Mouse (Mus musculus) stomach, postnatal 0 days (tissue): ENCODE data around the gene Taf3. TPM values are rescaled to one million over a fixed set of nuclear protein-coding genes. Genes with fewer than 3 reads are reported as not detected.

Experiments used
- ATAC-seq: fragments of 200-750 bp; cut with Nextera tagmentation; 2 replicates; pipeline ENCODE4 v1.8.0; 2017; ENCODE audit not compliant: low FRiP score, low TSS enrichment
- DNase-seq: peaks from one replicate; pipeline ENCODE4 v3.0.0-alpha.2; 2016; ENCODE audit warnings: low spot score
- H3K27ac ChIP-seq: fragments of 300-500 bp; sonication (generic); replicated peaks from 2 replicates; pipeline ENCODE4 v1.5.1; 2014; ENCODE audit warnings: mild to moderate bottlenecking, control low read depth
- H3K27me3 ChIP-seq: fragments of 300-500 bp; sonication (generic); 2 replicates; pipeline ENCODE4 v1.6.1; 2014; ENCODE audit warnings: low read length; ENCODE audit not compliant: control insufficient read depth, insufficient read depth
- H3K36me3 ChIP-seq: fragments of 300-500 bp; sonication (generic); 2 replicates; pipeline ENCODE4 v1.6.1; 2014; ENCODE audit warnings: low read length, mixed read lengths; ENCODE audit not compliant: control insufficient read depth, insufficient read depth
- H3K4me1 ChIP-seq: fragments of 300-500 bp; sonication (generic); replicated peaks from 2 replicates; pipeline ENCODE4 v1.6.1; 2014; ENCODE audit warnings: antibody characterized with exemption; ENCODE audit not compliant: control insufficient read depth, insufficient read depth
- H3K4me2 ChIP-seq: fragments of 300-500 bp; sonication (generic); replicated peaks from 2 replicates; pipeline ENCODE4 v1.6.1; 2014; ENCODE audit warnings: low read depth, mild to moderate bottlenecking, control low read depth, moderate library complexity
- H3K4me3 ChIP-seq: fragments of 300-500 bp; sonication (generic); 2 replicates; pipeline ENCODE4 v1.5.1; 2014; ENCODE audit warnings: low read depth, low read length, control low read depth
- H3K9ac ChIP-seq: fragments of 300-500 bp; sonication (generic); 2 replicates; pipeline ENCODE4 v1.6.1; 2014; ENCODE audit warnings: mild to moderate bottlenecking, low read length, control low read depth, mixed read lengths
- H3K9me3 ChIP-seq: fragments of 300-500 bp; sonication (generic); 2 replicates; pipeline ENCODE4 v1.6.1; 2016; ENCODE audit warnings: low read length; ENCODE audit not compliant: control insufficient read depth
- CTCF ChIP-seq: IDR thresholded peaks from 2 replicates; pipeline ENCODE4 v1.5.1; 2016; ENCODE audit warnings: antibody characterized with exemption, low read depth, mild to moderate bottlenecking, moderate library complexity
- EP300 ChIP-seq: optimal IDR thresholded peaks from 2 replicates; pipeline ENCODE3; 2016; ENCODE audit warnings: antibody characterized with exemption
- whole genome bisulfite sequencing: fragments of 180-500 bp; shearing (Covaris S2); extraction: QIAGEN DNeasy Blood & Tissue Kit; methylation state at CpG from one replicate; pipeline ENCODE4 v1.1.7; 2014; 5-methylcytosine and 5-hydroxymethylcytosine counted together
- polyA plus RNA-seq: library from polyadenylated mRNA; unstranded; fragments of >200 nt; fragmentation: Nextera tagmentation; extraction: Ambion mirVana; gene quantifications from 2 replicates; pipeline ENCODE4 v1.2.1, GENCODE M21; 2015

The Taf3 gene
- polyA plus RNA-seq, 1 experiment from 2014 or later, result 4.9 TPM

GRCm38 (mm10) chr2:9884533-9885216 lies 163.7 kb downstream of the Taf3 start:
- ATAC-seq, result no peak
- Histone ChIP-seq H3K27ac (no peak overlapping the region), H3K9me3 (no peaks in the 10 kb centered on the region), H3K4me1 (no peaks in the 10 kb centered on the region; the same call in 1 of the 2 replicates), H3K4me3 (no peak overlapping the region), H3K9ac (no peak overlapping the region), H3K4me2 (0 out of 2 replicates have a peak overlapping the region, but pooled peaks have one; percentile 17), H3K36me3 (no peaks in the 10 kb centered on the region), H3K27me3 (peaks cover 24% of the 10 kb centered on the region)
- no peak for DNase-seq
- WGBS, result 15% methylated on average over 15 of the region's 15 CpGs
- TF ChIP-seq CTCF, result no peak
- no peak for TF ChIP-seq EP300

- no peak for ATAC-seq
These were observed 164.4 kb downstream of the Taf3 start for GRCm38 (mm10) chr2:9883803-9884532.

GRCm38 (mm10) chr2:9882926-9883802 lies 165.2 kb downstream of the Taf3 start:
- Histone ChIP-seq H3K27ac (no peak overlapping the region), H3K27me3 (peaks cover 24% of the 10 kb centered on the region), H3K9me3 (no peaks in the 10 kb centered on the region), H3K9ac (peak overlapping the region; percentile 18; the same call in 1 of the 2 replicates), H3K4me1 (peaks cover 2% of the 10 kb centered on the region; the same call in 1 of the 2 replicates), H3K4me2 (peak overlapping the region; percentile 52), H3K4me3 (peak overlapping the region; percentile 27), H3K36me3 (no peaks in the 10 kb centered on the region)
- ATAC-seq, result no peak
- WGBS, result 4% methylated on average over 43 of the region's 43 CpGs
- TF ChIP-seq CTCF, result no peak
- TF ChIP-seq EP300, result no peak
- peak; percentile 36 for DNase-seq

More at GRCm38 (mm10) chr2:9883803-9884532, 164.4 kb downstream of the Taf3 start:
- Histone ChIP-seq H3K4me3 (peak overlapping the region; percentile 27; the same call in 1 of the 2 replicates), H3K36me3 (no peaks in the 10 kb centered on the region), H3K9ac (no peak overlapping the region), H3K4me1 (peaks cover 2% of the 10 kb centered on the region; the same call in 1 of the 2 replicates), H3K27me3 (peaks cover 24% of the 10 kb centered on the region), H3K9me3 (no peaks in the 10 kb centered on the region), H3K4me2 (0 out of 2 replicates have a peak overlapping the region, but pooled peaks have one; percentile 17), H3K27ac (no peak overlapping the region)
- 5% methylated on average over 27 of the region's 27 CpGs for WGBS
- TF ChIP-seq EP300 (no peak), CTCF (no peak)
- no peak for DNase-seq

GRCm38 (mm10) chr2:9882371-9882925 lies 165.9 kb downstream of the Taf3 start:
- Histone ChIP-seq H3K4me3 (peak overlapping the region; percentile 27), H3K27ac (no peak overlapping the region), H3K4me1 (peaks cover 4% of the 10 kb centered on the region; the same call in 1 of the 2 replicates), H3K9me3 (no peaks in the 10 kb centered on the region), H3K36me3 (no peaks in the 10 kb centered on the region), H3K27me3 (peaks cover 19% of the 10 kb centered on the region; the same call in 1 of the 2 replicates), H3K4me2 (peak overlapping the region; percentile 52), H3K9ac (peak overlapping the region; percentile 18; the same call in 1 of the 2 replicates)
- DNase-seq (peak; percentile 40), ATAC-seq (no peak)
- 2% methylated on average over 39 of the region's 39 CpGs for WGBS
- TF ChIP-seq CTCF, result no peak
- TF ChIP-seq EP300, result no peak

- Histone ChIP-seq H3K36me3 (no peaks in the 10 kb centered on the region), H3K4me1 (peaks cover 4% of the 10 kb centered on the region; the same call in 1 of the 2 replicates), H3K4me2 (no peak overlapping the region), H3K9me3 (no peaks in the 10 kb centered on the region), H3K4me3 (no peak overlapping the region), H3K9ac (no peak overlapping the region), H3K27me3 (peaks cover 19% of the 10 kb centered on the region; the same call in 1 of the 2 replicates), H3K27ac (no peak overlapping the region)
- ATAC-seq, result no peak
- WGBS, result 10% methylated on average over 13 of the region's 13 CpGs
- TF ChIP-seq EP300 (no peak), CTCF (peak; percentile 37)
- no peak for DNase-seq
These were observed 166.8 kb downstream of the Taf3 start for GRCm38 (mm10) chr2:9881611-9882023.
